Mouse (Mus musculus) bone marrow macrophage, adult 2 months (primary cell): ENCODE data around the gene Gm49340.

Source experiments
- CTCF ChIP-seq: IDR thresholded peaks from 2 replicates; pipeline ENCODE4 v1.5.1; 2012; ENCODE audit warnings: low read depth, mild to moderate bottlenecking, low read length, moderate library complexity
- POLR2A ChIP-seq: IDR thresholded peaks from 2 replicates; pipeline ENCODE4 v1.6.1; 2012; ENCODE audit warnings: mild to moderate bottlenecking, low read depth, low read length, borderline replicate concordance

DNA sequence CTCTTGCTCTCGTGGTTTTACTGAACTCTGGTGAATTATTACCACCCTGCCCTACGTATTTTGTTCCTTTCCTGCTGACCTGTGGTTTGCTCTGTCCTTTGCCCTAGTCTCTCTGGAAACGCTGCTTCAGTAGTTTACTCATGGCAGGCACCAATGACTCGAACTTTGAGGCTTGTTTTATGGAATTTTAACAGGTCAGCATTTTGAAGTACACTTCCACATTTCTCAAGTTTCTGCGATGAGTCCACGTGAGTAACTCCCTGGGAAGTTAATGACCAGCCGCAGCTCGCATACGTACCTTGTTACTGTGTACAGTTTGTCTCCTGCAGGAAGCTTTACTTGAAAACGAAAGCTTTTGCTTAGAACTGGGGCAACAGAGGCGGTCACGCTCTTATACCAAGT is 3.1 kb upstream of the Gm49340 start:
- TF ChIP-seq POLR2A (no peak), CTCF (no peak)
